Mouse (Mus musculus) lung, embryonic 14.5 days (tissue): ENCODE measurements at regions not wholly inside any gene's neighbourhood (a gene's known extent, or its start where the extent isn't known, plus 50 kb on each side); places are given as distances from the start of the nearest gene placed in this dataset.

Experiments used
- ATAC-seq: fragments of 200-750 bp; cut with Nextera tagmentation; 2 replicates; pipeline ENCODE4 v1.8.0; 2017; ENCODE audit warnings: mild to moderate bottlenecking, moderate TSS enrichment, moderate library complexity; ENCODE audit not compliant: insufficient read depth
- DNase-seq: peaks from one replicate; pipeline ENCODE4 v3.0.0-alpha.2; 2015
- H3K27ac ChIP-seq: fragments of 300-500 bp; sonication (generic); 2 replicates; pipeline ENCODE4 v1.5.1; 2014; ENCODE audit warnings: low read depth, mild to moderate bottlenecking, moderate library complexity
- H3K27me3 ChIP-seq: fragments of 300-500 bp; sonication (generic); 2 replicates; pipeline ENCODE4 v1.6.1; 2014; ENCODE audit warnings: low read length, control low read depth; ENCODE audit not compliant: insufficient read depth
- H3K36me3 ChIP-seq: fragments of 300-500 bp; sonication (generic); 2 replicates; pipeline ENCODE4 v1.6.1; 2014; ENCODE audit warnings: control low read depth; ENCODE audit not compliant: insufficient read depth
- H3K4me1 ChIP-seq: fragments of 300-500 bp; sonication (generic); 2 replicates; pipeline ENCODE4 v1.6.1; 2014; ENCODE audit warnings: antibody characterized with exemption, control low read depth; ENCODE audit not compliant: insufficient read depth
- H3K4me2 ChIP-seq: fragments of 300-500 bp; sonication (generic); 2 replicates; pipeline ENCODE4 v1.6.1; 2014; ENCODE audit warnings: mild to moderate bottlenecking
- H3K4me3 ChIP-seq: fragments of 300-500 bp; sonication (generic); 2 replicates; pipeline ENCODE4 v1.5.1; 2014; ENCODE audit warnings: low read depth, low read length
- H3K9ac ChIP-seq: fragments of 300-500 bp; sonication (generic); 2 replicates; pipeline ENCODE4 v1.6.1; 2014
- H3K9me3 ChIP-seq: fragments of 300-500 bp; sonication (generic); 2 replicates; pipeline ENCODE4 v1.6.1; 2016; ENCODE audit warnings: low read depth, low read length, control low read depth
- CTCF ChIP-seq: IDR thresholded peaks from 2 replicates; pipeline ENCODE4 v1.5.1; 2016; ENCODE audit warnings: antibody characterized with exemption, low read depth
- WGBS: fragments of 180-500 bp; shearing (Covaris S2); extraction: QIAGEN DNeasy Blood & Tissue Kit; methylation state at CpG from one replicate; pipeline ENCODE4 v1.1.7; 2014; 5-methylcytosine and 5-hydroxymethylcytosine counted together

DNA sequence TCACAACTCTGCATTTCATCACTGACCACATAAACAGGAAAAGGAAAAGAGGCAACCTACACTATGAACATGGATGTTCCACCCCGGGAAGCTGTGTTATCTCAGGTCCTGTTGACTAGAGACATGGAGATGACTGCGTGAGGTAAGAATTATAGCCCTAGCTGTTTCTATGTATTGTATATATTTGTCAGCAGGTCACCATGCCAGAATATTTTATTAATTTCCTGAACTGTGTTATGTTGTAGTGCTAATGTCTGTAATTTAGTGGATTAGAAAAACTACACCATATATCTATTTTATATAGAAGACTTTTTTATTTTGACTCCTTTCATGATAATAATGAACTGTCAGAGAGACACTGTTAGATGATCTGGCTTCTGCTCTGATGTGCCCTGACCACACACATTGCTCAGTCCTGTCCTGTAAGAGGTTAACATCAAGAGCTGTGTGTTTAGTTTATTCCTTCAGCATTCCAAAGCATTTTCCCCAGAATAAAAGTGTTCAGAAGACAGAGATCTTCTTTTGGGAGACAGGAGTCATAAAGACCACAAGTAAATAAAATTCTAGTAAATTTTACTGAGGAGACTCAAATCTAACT lies 284.3 kb upstream of the Nr2f1 start:
- H3K27me3 ChIP-seq, result no peaks in the 10 kb centered on the region
- H3K4me2 ChIP-seq, result peak overlapping the region; percentile 40
- no peak for TF ChIP-seq CTCF
- 27% methylated on average over 2 of the region's 2 CpGs for WGBS
- ATAC-seq, result peak; percentile 79; the same call in 1 of the 2 replicates
- no peaks in the 10 kb centered on the region for H3K9me3 ChIP-seq
- no peaks in the 10 kb centered on the region; the same call in 1 of the 2 replicates for H3K4me1 ChIP-seq
- H3K27ac ChIP-seq, result peak overlapping the region; percentile 42
- H3K4me3 ChIP-seq, result 0 out of 2 replicates have a peak overlapping the region, but pooled peaks have one; percentile 11
- peak; percentile 52 for DNase-seq
- no peaks in the 10 kb centered on the region for H3K36me3 ChIP-seq
- H3K9ac ChIP-seq, result no peak overlapping the region

DNA sequence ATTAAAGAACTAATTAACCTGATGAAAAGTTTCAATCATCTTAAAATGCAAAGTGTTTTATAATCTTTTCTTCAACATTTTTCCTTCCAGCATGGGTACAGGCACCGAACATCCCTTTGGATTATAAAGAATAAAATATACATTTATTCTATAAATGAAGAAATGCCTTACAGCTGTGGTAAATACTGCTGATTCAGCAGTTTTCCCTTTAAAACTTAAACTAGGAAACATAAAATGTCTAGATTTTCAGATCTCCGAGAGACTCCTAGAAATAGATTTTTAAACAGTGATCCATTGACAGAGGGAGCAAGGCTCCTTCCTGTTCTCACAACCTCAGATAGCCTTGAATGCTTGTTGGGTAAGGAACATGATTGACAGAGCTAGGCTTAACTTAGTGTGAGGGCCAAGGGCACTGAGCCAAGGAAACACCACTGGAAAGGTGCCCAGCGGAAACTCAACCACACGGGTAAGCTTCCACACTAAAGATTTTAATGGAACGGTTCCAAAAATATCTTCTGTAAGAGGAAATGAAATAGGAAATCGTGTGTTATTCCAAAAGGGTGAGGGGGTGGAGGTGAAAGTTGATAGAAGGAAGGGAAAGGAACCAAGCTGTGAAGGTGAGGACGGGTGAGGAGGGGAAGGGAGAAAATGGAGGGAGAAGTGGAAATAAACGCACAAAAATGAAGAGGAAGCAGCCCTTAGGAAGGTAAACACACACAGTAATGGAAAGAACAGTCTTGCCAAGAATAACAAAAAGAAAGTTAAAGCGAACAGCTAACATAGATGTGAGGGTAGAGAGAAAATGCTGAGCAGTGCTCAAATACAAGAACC lies 283.6 kb upstream of the Nr2f1 start:
- peak; percentile 89 for DNase-seq

DNA sequence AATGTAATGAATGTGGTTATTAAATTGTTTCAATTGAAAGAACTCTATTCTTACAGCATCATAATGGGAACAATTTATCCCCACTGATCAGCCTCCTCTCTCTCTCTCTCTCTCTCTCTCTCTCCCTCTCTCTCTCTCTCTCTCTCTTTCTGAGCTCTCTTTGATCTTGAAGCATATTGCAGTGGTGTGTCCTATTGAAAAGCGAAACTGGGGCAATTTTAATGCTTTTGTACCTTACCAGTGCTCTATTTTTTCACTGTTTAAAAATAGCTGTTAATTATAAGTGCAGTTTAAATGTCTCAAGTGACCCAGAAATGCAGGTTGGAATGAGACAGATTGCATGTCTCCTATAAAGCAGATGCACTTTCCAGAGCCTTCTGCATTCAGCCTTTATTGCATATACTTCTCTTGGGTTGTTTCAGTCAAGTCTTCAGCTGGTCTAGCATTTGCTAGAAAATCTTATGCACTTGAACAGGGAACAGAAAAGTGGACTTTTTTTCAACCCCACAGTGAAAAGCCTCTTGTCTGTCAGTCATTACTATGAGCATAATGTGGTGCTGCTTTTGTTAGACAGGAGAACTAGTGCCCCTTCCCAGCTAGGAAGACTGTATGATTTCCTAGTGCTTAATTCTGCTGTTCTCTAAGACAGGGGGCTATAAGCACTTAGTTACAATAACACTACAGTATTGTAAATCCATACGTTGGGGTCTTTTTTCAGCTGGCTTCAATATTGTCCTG lies 251.9 kb upstream of the Nr2f1 start:
- DNase-seq (no peak), ATAC-seq (no peak)
- no peaks in the 10 kb centered on the region for H3K36me3 ChIP-seq
- no peak overlapping the region for H3K27ac ChIP-seq
- H3K9me3 ChIP-seq, result no peaks in the 10 kb centered on the region
- no peak for TF ChIP-seq CTCF
- no peak overlapping the region for H3K9ac ChIP-seq
- H3K4me3 ChIP-seq, result no peak overlapping the region
- no peaks in the 10 kb centered on the region for H3K27me3 ChIP-seq
- WGBS, result 71% methylated on average over 2 of the region's 2 CpGs
- H3K4me1 ChIP-seq, result no peaks in the 10 kb centered on the region
- no peak overlapping the region for H3K4me2 ChIP-seq

More for the DNA sequence above, 283.6 kb upstream of the Nr2f1 start:
- H3K27ac ChIP-seq, result peak overlapping the region; percentile 42
- 22% methylated on average over 9 of the region's 9 CpGs for WGBS
- TF ChIP-seq CTCF, result no peak
- peak; percentile 94 for ATAC-seq
- H3K9me3 ChIP-seq, result no peaks in the 10 kb centered on the region
- 0 out of 2 replicates have a peak overlapping the region, but pooled peaks have one; percentile 11 for H3K4me3 ChIP-seq
- no peaks in the 10 kb centered on the region for H3K36me3 ChIP-seq
- H3K27me3 ChIP-seq, result no peaks in the 10 kb centered on the region
- peak overlapping the region; percentile 40 for H3K4me2 ChIP-seq
- no peaks in the 10 kb centered on the region; the same call in 1 of the 2 replicates for H3K4me1 ChIP-seq
- H3K9ac ChIP-seq, result no peak overlapping the region

DNA sequence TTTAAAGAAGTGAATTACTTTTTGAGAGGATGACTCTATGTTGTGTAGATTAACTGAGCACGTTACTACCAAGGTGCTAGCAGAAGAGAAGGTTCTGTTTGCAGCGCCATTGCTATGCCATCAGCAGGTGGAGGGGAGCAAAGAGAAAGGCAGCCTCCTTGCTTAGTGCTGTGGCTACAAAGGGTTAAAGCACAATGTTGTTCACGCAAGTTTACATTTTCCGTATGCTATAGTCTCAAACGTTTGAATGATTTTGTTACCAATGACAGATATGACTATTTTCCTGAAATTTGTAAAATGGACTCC lies 247.1 kb upstream of the Nr2f1 start:
- no peaks in the 10 kb centered on the region; the same call in 1 of the 2 replicates for H3K4me1 ChIP-seq
- no peak overlapping the region for H3K4me2 ChIP-seq
- no peaks in the 10 kb centered on the region for H3K36me3 ChIP-seq
- DNase-seq (no peak), ATAC-seq (no peak)
- no peaks in the 10 kb centered on the region for H3K9me3 ChIP-seq
- 64% methylated on average over 5 of the region's 5 CpGs for WGBS
- H3K4me3 ChIP-seq, result no peak overlapping the region
- no peak overlapping the region for H3K9ac ChIP-seq
- no peak overlapping the region for H3K27ac ChIP-seq
- no peaks in the 10 kb centered on the region for H3K27me3 ChIP-seq
- no peak for TF ChIP-seq CTCF

DNA sequence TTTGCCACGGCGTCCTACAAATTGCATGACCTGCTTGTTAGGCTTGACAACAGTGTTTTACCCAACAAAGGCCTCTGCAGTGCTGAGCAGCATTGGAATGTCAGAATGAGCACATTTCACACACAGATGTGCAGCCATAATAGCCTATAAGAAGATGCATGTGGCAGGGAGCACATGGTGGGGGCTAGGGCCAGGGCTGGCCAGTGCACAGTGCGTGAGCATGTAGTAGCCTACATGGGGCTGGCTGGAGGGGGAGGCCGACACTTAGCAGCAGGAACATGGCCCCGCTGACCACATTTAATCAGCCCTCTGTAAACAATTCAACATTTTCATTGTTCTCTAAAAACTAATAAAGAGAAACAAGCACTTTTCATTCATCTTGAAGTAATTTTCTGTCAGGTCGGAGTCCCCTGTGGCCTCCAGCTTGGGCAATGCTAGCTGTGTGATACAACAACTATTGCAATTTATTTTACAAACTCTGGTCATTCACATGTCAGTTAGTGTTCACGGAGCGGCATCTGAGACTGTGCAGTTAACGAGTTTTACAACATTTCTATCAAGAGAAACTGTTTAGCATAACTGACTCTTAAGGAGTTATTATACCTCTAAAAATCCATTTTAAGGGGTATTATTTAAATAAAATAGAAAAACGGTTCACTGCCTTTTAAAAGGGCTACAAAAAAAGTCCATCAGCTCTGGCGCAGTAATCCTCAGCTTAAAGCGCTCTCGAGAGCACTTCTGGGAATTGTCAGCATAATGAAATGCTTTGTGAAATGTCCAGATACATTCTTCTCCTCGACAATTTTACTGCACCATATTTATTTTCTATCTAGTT lies 246.6 kb upstream of the Nr2f1 start:
- Histone ChIP-seq H3K9ac (no peak overlapping the region), H3K27ac (no peak overlapping the region), H3K9me3 (no peaks in the 10 kb centered on the region), H3K4me2 (no peak overlapping the region), H3K4me1 (no peaks in the 10 kb centered on the region; the same call in 1 of the 2 replicates), H3K36me3 (no peaks in the 10 kb centered on the region), H3K4me3 (no peak overlapping the region), H3K27me3 (no peaks in the 10 kb centered on the region)
- WGBS, result 66% methylated on average over 14 of the region's 14 CpGs
- no peak for TF ChIP-seq CTCF
- DNase-seq, result no peak
- no peak; the same call in 1 of the 2 replicates for ATAC-seq

DNA sequence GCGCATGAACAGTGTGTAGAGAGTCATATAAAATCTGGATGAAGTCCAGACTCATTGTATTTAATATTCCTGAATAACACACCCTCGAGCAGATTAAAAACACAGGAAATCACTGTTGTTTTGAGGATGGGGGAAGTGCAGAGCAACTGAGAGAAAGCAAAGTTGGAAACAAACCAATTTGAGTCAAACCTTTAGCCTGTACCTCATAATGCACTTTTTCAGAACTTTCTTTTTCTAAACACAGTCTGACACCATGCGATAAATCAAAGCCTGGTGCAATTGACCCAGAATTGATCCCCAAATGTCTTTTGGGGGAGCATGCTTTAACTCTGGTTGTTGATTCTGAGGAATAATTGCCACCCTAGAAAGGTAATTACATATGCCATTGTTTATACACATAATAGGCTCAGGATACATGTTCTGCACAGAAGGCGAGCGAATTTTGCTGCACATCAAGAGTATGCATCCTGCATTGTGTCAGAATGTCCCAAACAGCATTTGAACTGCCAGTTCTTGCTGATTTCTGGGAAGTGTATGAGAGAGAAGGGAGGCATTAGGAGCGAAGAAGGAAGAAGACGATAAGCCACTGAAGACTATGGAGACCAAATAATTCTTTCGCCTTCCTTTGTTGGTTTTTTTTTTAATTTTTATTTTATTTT lies 245.3 kb upstream of the Nr2f1 start:
- WGBS, result 69% methylated on average over 8 of the region's 8 CpGs
- H3K9me3 ChIP-seq, result no peaks in the 10 kb centered on the region
- DNase-seq, result peak; percentile 51
- TF ChIP-seq CTCF, result no peak
- no peak overlapping the region for H3K27ac ChIP-seq
- H3K36me3 ChIP-seq, result no peaks in the 10 kb centered on the region
- H3K27me3 ChIP-seq, result no peaks in the 10 kb centered on the region
- ATAC-seq, result peak; percentile 17; the same call in 1 of the 2 replicates
- no peak overlapping the region for H3K9ac ChIP-seq
- no peak overlapping the region for H3K4me3 ChIP-seq
- H3K4me1 ChIP-seq, result no peaks in the 10 kb centered on the region; the same call in 1 of the 2 replicates
- no peak overlapping the region for H3K4me2 ChIP-seq
